Mouse (Mus musculus) heart, embryonic 16.5 days (tissue): ENCODE measurements around the gene Rprd1b. TPM values are rescaled to one million over a fixed set of nuclear protein-coding genes. Genes with fewer than 3 reads are reported as not detected.

ENCODE experiments used
- ATAC-seq: fragments of 200-750 bp; cut with Nextera tagmentation; replicated peaks from 2 replicates; pipeline ENCODE4 v1.8.0; 2017; ENCODE audit warnings: moderate number of reproducible peaks; ENCODE audit not compliant: insufficient read depth, low FRiP score; ENCODE audit errors: extremely low read depth
- H3K27ac ChIP-seq: fragments of 300-500 bp; sonication (generic); 2 replicates; pipeline ENCODE4 v1.5.1; 2014; ENCODE audit warnings: mild to moderate bottlenecking, low read length, control low read depth, moderate library complexity
- H3K27me3 ChIP-seq: fragments of 300-500 bp; sonication (generic); 2 replicates; pipeline ENCODE4 v1.6.1; 2014; ENCODE audit warnings: low read length, mixed read lengths; ENCODE audit not compliant: control insufficient read depth, insufficient read depth
- H3K36me3 ChIP-seq: fragments of 300-500 bp; sonication (generic); 2 replicates; pipeline ENCODE4 v1.6.1; 2014; ENCODE audit not compliant: control insufficient read depth, insufficient read depth
- H3K4me1 ChIP-seq: fragments of 300-500 bp; sonication (generic); 2 replicates; pipeline ENCODE4 v1.6.1; 2014; ENCODE audit warnings: low read length, mixed read lengths; ENCODE audit not compliant: control insufficient read depth, insufficient read depth
- H3K4me2 ChIP-seq: fragments of 300-500 bp; sonication (generic); 2 replicates; pipeline ENCODE4 v1.6.1; 2014; ENCODE audit warnings: low read depth, mild to moderate bottlenecking, control low read depth, low read length
- H3K4me3 ChIP-seq: fragments of 300-500 bp; sonication (generic); 2 replicates; pipeline ENCODE4 v1.5.1; 2014; ENCODE audit warnings: mild to moderate bottlenecking, control low read depth, low read length
- H3K9ac ChIP-seq: fragments of 300-500 bp; sonication (generic); 2 replicates; pipeline ENCODE4 v1.6.1; 2014; ENCODE audit warnings: low read length, control low read depth
- H3K9me3 ChIP-seq: fragments of 300-500 bp; sonication (generic); replicated peaks from 2 replicates; pipeline ENCODE4 v1.6.1; 2016; ENCODE audit warnings: low read length; ENCODE audit not compliant: control insufficient read depth
- WGBS: fragments of 180-500 bp; shearing (Covaris S2); extraction: QIAGEN DNeasy Blood & Tissue Kit; methylation state at CpG from one replicate; pipeline ENCODE4 v1.1.7; 2014; 5-methylcytosine and 5-hydroxymethylcytosine counted together
- polyA plus RNA-seq: library from polyadenylated mRNA; unstranded; fragments of >200 nt; fragmentation: Nextera tagmentation; extraction: Ambion mirVana; gene quantifications from 2 replicates; pipeline ENCODE4 v1.2.1, GENCODE M21; 2015

Rprd1b gene
- 28.4 and 32.0 TPM in 2 replicates for polyA plus RNA-seq

DNA sequence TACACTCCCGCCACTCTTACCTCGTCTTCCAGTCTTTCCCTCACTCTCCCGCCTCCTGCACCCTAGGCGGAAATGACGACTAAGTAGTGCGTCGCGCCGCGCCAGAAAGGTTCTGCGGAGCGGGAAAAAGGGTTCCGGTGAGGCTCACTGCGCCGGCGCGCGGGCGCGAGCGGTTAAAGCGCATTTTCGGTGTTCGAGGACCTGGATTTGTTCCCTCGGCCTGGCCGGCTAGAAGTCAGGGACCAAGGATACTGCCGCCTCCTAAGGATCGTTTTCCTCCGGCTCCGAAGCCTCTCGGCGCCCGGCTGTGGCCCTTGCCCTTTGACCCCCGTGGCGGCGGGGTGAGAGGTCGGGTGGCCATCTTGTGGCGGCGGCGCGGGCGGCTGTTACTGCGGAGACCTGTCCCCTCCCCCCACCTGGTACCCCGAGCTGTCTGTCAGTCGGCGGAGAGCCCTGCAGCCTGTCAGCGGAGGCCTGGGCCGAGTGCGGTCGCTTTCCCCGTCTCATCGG lies at the start of gene Rprd1b, which contains the start of gene Tti1:
TSS of gene Rprd1b (plus strand) at position 144 of the 510 bp plus-strand sequence.
TSS of gene Tti1 (minus strand) at position 80 of the 510 bp plus-strand sequence.
- peak within 1 kb of the TSS; percentile 99 for H3K4me3 ChIP-seq
- H3K4me2 ChIP-seq: peak within 1 kb of the TSS; percentile 91
- H3K36me3 ChIP-seq: no peaks in the 10 kb centered on the region
- no peaks in the 10 kb centered on the region for H3K27me3 ChIP-seq
- H3K9me3 ChIP-seq: no peaks in the 10 kb centered on the region
- H3K9ac ChIP-seq: peak within 1 kb of the TSS; percentile 98
- peak; percentile 92 for ATAC-seq
- under 1% methylated on average over 52 of the region's 52 CpGs for WGBS
- H3K4me1 ChIP-seq: peaks cover 24% of the 10 kb centered on the region
- peak within 1 kb of the TSS; percentile 94 for H3K27ac ChIP-seq

DNA sequence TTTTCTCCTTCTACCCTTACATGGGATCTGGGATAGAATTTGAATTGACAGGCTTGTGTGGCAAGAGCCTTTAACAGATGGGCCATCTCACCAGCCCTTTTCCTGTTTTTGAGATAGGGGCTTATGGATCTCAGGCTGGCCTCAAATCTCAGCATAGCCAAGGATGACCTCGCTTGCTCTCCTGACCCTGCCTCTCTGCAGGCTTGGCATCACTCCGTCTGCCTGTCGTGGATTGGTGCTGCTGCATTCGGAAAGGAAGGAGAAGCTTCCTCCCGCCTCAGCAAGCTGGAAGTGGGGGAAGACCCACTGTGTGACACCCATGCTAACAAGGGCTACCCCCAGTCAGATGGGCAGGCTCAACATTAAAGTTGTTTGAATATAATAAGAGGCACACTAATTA lies 49.1 kb upstream of the Rprd1b start:
- H3K4me2 ChIP-seq: no peak overlapping the region
- H3K27ac ChIP-seq: no peak overlapping the region
- 60% methylated on average over 5 of the region's 5 CpGs for WGBS
- no peaks in the 10 kb centered on the region for H3K4me1 ChIP-seq
- peaks cover 5% of the 10 kb centered on the region; the same call in 1 of the 2 replicates for H3K36me3 ChIP-seq
- H3K27me3 ChIP-seq: peaks cover 12% of the 10 kb centered on the region
- H3K9ac ChIP-seq: no peak overlapping the region
- no peak overlapping the region for H3K4me3 ChIP-seq
- H3K9me3 ChIP-seq: no peaks in the 10 kb centered on the region
- no peak for ATAC-seq

GRCm38 (mm10) chr2:157982727-157983126 lies 45.6 kb upstream of the Rprd1b start:
- 88% methylated on average over 3 of the region's 3 CpGs for WGBS
- Histone ChIP-seq H3K9ac (no peak overlapping the region), H3K36me3 (peaks cover 5% of the 10 kb centered on the region; the same call in 1 of the 2 replicates), H3K27ac (no peak overlapping the region), H3K9me3 (no peaks in the 10 kb centered on the region), H3K4me1 (peaks cover 10% of the 10 kb centered on the region), H3K4me3 (no peak overlapping the region), H3K4me2 (no peak overlapping the region), H3K27me3 (no peaks in the 10 kb centered on the region)
- no peak for ATAC-seq

GRCm38 (mm10) chr2:157983276-157983675 lies 45.0 kb upstream of the Rprd1b start:
- ATAC-seq: no peak
- 87% methylated on average over 4 of the region's 4 CpGs for WGBS
- H3K9me3 ChIP-seq: no peaks in the 10 kb centered on the region
- peaks cover 5% of the 10 kb centered on the region; the same call in 1 of the 2 replicates for H3K36me3 ChIP-seq
- H3K4me3 ChIP-seq: no peak overlapping the region
- H3K4me2 ChIP-seq: no peak overlapping the region
- H3K9ac ChIP-seq: no peak overlapping the region
- H3K4me1 ChIP-seq: peaks cover 10% of the 10 kb centered on the region
- H3K27me3 ChIP-seq: no peaks in the 10 kb centered on the region
- no peak overlapping the region for H3K27ac ChIP-seq

GRCm38 (mm10) chr2:157985611-157986010 lies 42.7 kb upstream of the Rprd1b start:
- no peak overlapping the region for H3K4me2 ChIP-seq
- peaks cover 17% of the 10 kb centered on the region for H3K4me1 ChIP-seq
- no peak overlapping the region for H3K27ac ChIP-seq
- H3K9ac ChIP-seq: no peak overlapping the region
- 47% methylated on average over 4 of the region's 4 CpGs for WGBS
- no peaks in the 10 kb centered on the region for H3K27me3 ChIP-seq
- no peaks in the 10 kb centered on the region for H3K9me3 ChIP-seq
- H3K4me3 ChIP-seq: no peak overlapping the region
- H3K36me3 ChIP-seq: peaks cover 7% of the 10 kb centered on the region; the same call in 1 of the 2 replicates
- ATAC-seq: no peak; the same call in 1 of the 2 replicates

DNA sequence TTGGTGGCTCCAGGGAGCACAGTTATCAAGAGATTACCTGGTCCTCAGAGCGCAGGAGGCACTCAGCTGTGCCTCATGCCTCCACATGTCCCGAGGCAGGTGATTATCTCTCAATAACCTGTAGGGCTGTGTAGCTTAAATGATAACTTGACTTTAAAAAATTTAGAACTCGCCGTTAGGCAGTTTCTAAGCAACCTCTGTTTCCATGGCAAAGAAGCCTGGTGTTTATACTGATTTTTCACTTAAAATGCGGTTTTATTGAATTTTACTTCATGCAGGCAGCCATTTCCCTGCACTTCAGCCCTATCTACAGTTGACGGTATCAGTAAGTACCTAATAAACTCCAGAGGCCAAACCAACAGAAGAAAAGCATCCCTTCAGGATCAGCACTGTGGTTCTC lies 42.1 kb upstream of the Rprd1b start:
- 77% methylated on average over 6 of the region's 6 CpGs for WGBS
- Histone ChIP-seq H3K9ac (no peak overlapping the region), H3K36me3 (peaks cover 7% of the 10 kb centered on the region; the same call in 1 of the 2 replicates), H3K27ac (no peak overlapping the region), H3K9me3 (no peaks in the 10 kb centered on the region), H3K4me3 (no peak overlapping the region), H3K4me2 (no peak overlapping the region), H3K4me1 (peaks cover 17% of the 10 kb centered on the region), H3K27me3 (no peaks in the 10 kb centered on the region)
- no peak for ATAC-seq

GRCm38 (mm10) chr2:157988416-157989190 lies 39.7 kb upstream of the Rprd1b start:
- peaks cover 18% of the 10 kb centered on the region for H3K36me3 ChIP-seq
- H3K4me2 ChIP-seq: no peak overlapping the region
- WGBS: 54% methylated on average over 7 of the region's 7 CpGs
- H3K4me3 ChIP-seq: no peak overlapping the region
- H3K27me3 ChIP-seq: no peaks in the 10 kb centered on the region
- no peak overlapping the region for H3K9ac ChIP-seq
- no peak overlapping the region for H3K27ac ChIP-seq
- peaks cover 17% of the 10 kb centered on the region for H3K4me1 ChIP-seq
- ATAC-seq: no peak
- no peaks in the 10 kb centered on the region for H3K9me3 ChIP-seq

- H3K36me3 ChIP-seq: peaks cover 20% of the 10 kb centered on the region
- H3K9ac ChIP-seq: no peak overlapping the region
- ATAC-seq: no peak
- H3K4me3 ChIP-seq: no peak overlapping the region
- H3K27ac ChIP-seq: no peak overlapping the region
- no peak overlapping the region for H3K4me2 ChIP-seq
- 90% methylated on average over 2 of the region's 2 CpGs for WGBS
- peaks cover 16% of the 10 kb centered on the region for H3K4me1 ChIP-seq
- no peaks in the 10 kb centered on the region for H3K27me3 ChIP-seq
- no peaks in the 10 kb centered on the region for H3K9me3 ChIP-seq
These were observed 38.4 kb upstream of the Rprd1b start for GRCm38 (mm10) chr2:157989946-157990345.

DNA sequence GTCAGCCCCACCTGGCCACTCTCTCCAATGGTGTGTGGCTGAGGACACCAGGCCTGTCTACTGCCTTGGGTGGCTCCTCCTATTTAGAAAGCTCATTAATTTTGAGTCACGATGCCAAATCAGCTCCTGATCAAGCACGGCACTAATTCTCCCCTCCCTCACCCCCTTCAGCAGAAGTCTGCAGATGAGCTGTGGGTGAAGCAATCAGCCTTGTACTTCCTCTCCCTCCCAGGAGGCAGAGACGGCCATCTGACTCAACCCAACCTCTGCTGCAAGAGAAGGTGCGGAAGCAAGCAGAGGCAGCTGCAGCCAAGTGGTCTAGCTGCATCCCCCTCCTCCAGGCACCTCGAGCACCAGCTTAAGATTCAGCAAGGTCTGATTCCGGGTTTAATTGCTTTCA lies 37.3 kb upstream of the Rprd1b start:
- Histone ChIP-seq H3K9ac (no peak overlapping the region), H3K9me3 (no peaks in the 10 kb centered on the region), H3K4me3 (no peak overlapping the region), H3K4me2 (no peak overlapping the region), H3K36me3 (peaks cover 25% of the 10 kb centered on the region), H3K27ac (no peak overlapping the region), H3K4me1 (peaks cover 6% of the 10 kb centered on the region; the same call in 1 of the 2 replicates), H3K27me3 (no peaks in the 10 kb centered on the region)
- no peak for ATAC-seq
- 66% methylated on average over 6 of the region's 6 CpGs for WGBS
